Mouse (Mus musculus) liver, embryonic 11.5 days (tissue): ENCODE measurements around the gene Mosmo. TPM values are rescaled to one million over a fixed set of nuclear protein-coding genes. Genes with fewer than 3 reads are reported as not detected.

Experiments used
- ATAC-seq: fragments of 200-750 bp; cut with Nextera tagmentation; replicated peaks from 2 replicates; pipeline ENCODE4 v1.8.0; 2017; ENCODE audit warnings: moderate number of reproducible peaks, mild to moderate bottlenecking, moderate TSS enrichment, moderate library complexity; ENCODE audit not compliant: low FRiP score
- DNase-seq: peaks from one replicate; pipeline ENCODE4 v3.0.0-alpha.2; 2017; ENCODE audit warnings: low spot score
- H3K27ac ChIP-seq: fragments of 300-500 bp; sonication (generic); 2 replicates; pipeline ENCODE4 v1.5.1; 2014; ENCODE audit warnings: mild to moderate bottlenecking, low read depth, low read length, control low read depth
- H3K27me3 ChIP-seq: fragments of 300-500 bp; sonication (generic); replicated peaks from 2 replicates; pipeline ENCODE4 v1.6.1; 2014; ENCODE audit warnings: low read length, mixed read lengths; ENCODE audit not compliant: control insufficient read depth, insufficient read depth
- H3K36me3 ChIP-seq: fragments of 300-500 bp; sonication (generic); 2 replicates; pipeline ENCODE4 v1.6.1; 2014; ENCODE audit warnings: mild to moderate bottlenecking, low read length, moderate library complexity, mixed read lengths; ENCODE audit not compliant: control insufficient read depth, insufficient read depth
- H3K4me1 ChIP-seq: fragments of 300-500 bp; sonication (generic); replicated peaks from 2 replicates; pipeline ENCODE4 v1.6.1; 2014; ENCODE audit warnings: low read length, mixed read lengths; ENCODE audit not compliant: control insufficient read depth, insufficient read depth
- H3K4me2 ChIP-seq: fragments of 300-500 bp; sonication (generic); 2 replicates; pipeline ENCODE4 v1.6.1; 2014; ENCODE audit warnings: mild to moderate bottlenecking, control low read depth, moderate library complexity
- H3K4me3 ChIP-seq: fragments of 300-500 bp; sonication (generic); 2 replicates; pipeline ENCODE4 v1.5.1; 2014; ENCODE audit warnings: low read depth, low read length, control low read depth
- H3K9ac ChIP-seq: fragments of 300-500 bp; sonication (generic); 2 replicates; pipeline ENCODE4 v1.6.1; 2014; ENCODE audit warnings: low read depth, low read length, control low read depth
- H3K9me3 ChIP-seq: fragments of 300-500 bp; sonication (generic); 2 replicates; pipeline ENCODE4 v1.6.1; 2016; ENCODE audit warnings: low read length, inconsistent platforms, mixed read lengths; ENCODE audit not compliant: control insufficient read depth
- WGBS: fragments of 180-500 bp; shearing (Covaris S2); extraction: QIAGEN DNeasy Blood & Tissue Kit; methylation state at CpG from one replicate; pipeline ENCODE4 v1.1.7; 2014; 5-methylcytosine and 5-hydroxymethylcytosine counted together
- polyA plus RNA-seq: library from polyadenylated mRNA; unstranded; fragments of >200 nt; fragmentation: Nextera tagmentation; extraction: Ambion mirVana; gene quantifications from 2 replicates; pipeline ENCODE4 v1.2.1, GENCODE M21; 2014

The Mosmo gene
- polyA plus RNA-seq, 1 experiment from 2014 or later: 12.7 TPM

- Histone ChIP-seq H3K27ac (no peak overlapping the region), H3K36me3 (peaks cover 15% of the 10 kb centered on the region), H3K9me3 (no peaks in the 10 kb centered on the region), H3K4me3 (no peak overlapping the region), H3K27me3 (no peaks in the 10 kb centered on the region), H3K4me2 (no peak overlapping the region), H3K9ac (no peak overlapping the region), H3K4me1 (no peaks in the 10 kb centered on the region)
- no peak for DNase-seq
- 76% methylated on average over 4 of the region's 4 CpGs for WGBS
- no peak for ATAC-seq
Observed at GRCm38 (mm10) chr7:120662079-120662478, 15.3 kb upstream of the Mosmo start.

GRCm38 (mm10) chr7:120670153-120670875 is 7.1 kb upstream of the Mosmo start, which contains the start of gene Pdzd9:
TSS of gene Pdzd9 (minus strand) at chr7:120670343.
- Histone ChIP-seq H3K4me1 (no peaks in the 10 kb centered on the region), H3K27ac (no peak within 1 kb of the TSS), H3K27me3 (no peaks in the 10 kb centered on the region), H3K9ac (no peak within 1 kb of the TSS; the same call in 1 of the 2 replicates), H3K36me3 (no peaks in the 10 kb centered on the region), H3K4me2 (no peak within 1 kb of the TSS), H3K9me3 (no peaks in the 10 kb centered on the region), H3K4me3 (no peak within 1 kb of the TSS)
- ATAC-seq (peak; percentile 52; the same call in 1 of the 2 replicates), DNase-seq (peak; percentile 74)
- 22% methylated on average over 14 of the region's 14 CpGs for WGBS

- Histone ChIP-seq H3K4me2 (no peak overlapping the region), H3K4me3 (no peak overlapping the region), H3K9ac (no peak overlapping the region), H3K27ac (no peak overlapping the region), H3K36me3 (no peaks in the 10 kb centered on the region), H3K9me3 (no peaks in the 10 kb centered on the region), H3K4me1 (peaks cover under 1% of the 10 kb centered on the region; the same call in 1 of the 2 replicates), H3K27me3 (no peaks in the 10 kb centered on the region)
- no peak for DNase-seq
- 76% methylated on average over 2 of the region's 2 CpGs for WGBS
- no peak for ATAC-seq
Observed at GRCm38 (mm10) chr7:120671271-120671670, 6.1 kb upstream of the Mosmo start.

- peak overlapping the region; percentile 80 for H3K27ac ChIP-seq
- H3K36me3 ChIP-seq: no peaks in the 10 kb centered on the region
- peak; percentile 59 for DNase-seq
Observed at GRCm38 (mm10) chr7:120677764-120678531, 530 bp downstream of the Mosmo start.

GRCm38 (mm10) chr7:120679023-120679422 is 1.6 kb downstream of the Mosmo start:
- Histone ChIP-seq H3K4me3 (peak overlapping the region; percentile 91), H3K9me3 (no peaks in the 10 kb centered on the region), H3K27ac (no peak overlapping the region), H3K4me2 (peak overlapping the region; percentile 95), H3K4me1 (peaks cover 47% of the 10 kb centered on the region), H3K9ac (peak overlapping the region; percentile 48), H3K36me3 (no peaks in the 10 kb centered on the region), H3K27me3 (no peaks in the 10 kb centered on the region)
- WGBS: 39% methylated on average over 8 of the region's 8 CpGs
- ATAC-seq (no peak), DNase-seq (no peak)

More at GRCm38 (mm10) chr7:120677764-120678531, 530 bp downstream of the Mosmo start:
- Histone ChIP-seq H3K9me3 (no peaks in the 10 kb centered on the region), H3K4me3 (peak overlapping the region; percentile 91), H3K4me1 (peaks cover 47% of the 10 kb centered on the region), H3K4me2 (peak overlapping the region; percentile 95), H3K27me3 (no peaks in the 10 kb centered on the region), H3K9ac (peak overlapping the region; percentile 87)
- WGBS: 3% methylated on average over 42 of the region's 42 CpGs
- peak; percentile 63 for ATAC-seq

GRCm38 (mm10) chr7:120682002-120682401 is 4.6 kb downstream of the Mosmo start:
- 43% methylated on average over 4 of the region's 4 CpGs for WGBS
- no peak overlapping the region for H3K4me3 ChIP-seq
- no peak for DNase-seq
- no peaks in the 10 kb centered on the region for H3K27me3 ChIP-seq
- H3K9ac ChIP-seq: no peak overlapping the region
- no peak for ATAC-seq
- H3K36me3 ChIP-seq: no peaks in the 10 kb centered on the region
- H3K4me2 ChIP-seq: no peak overlapping the region
- H3K9me3 ChIP-seq: no peaks in the 10 kb centered on the region
- no peak overlapping the region for H3K27ac ChIP-seq
- peaks cover 42% of the 10 kb centered on the region for H3K4me1 ChIP-seq

GRCm38 (mm10) chr7:120684731-120685161 is 7.3 kb downstream of the Mosmo start:
- WGBS: 88% methylated on average over 2 of the region's 2 CpGs
- DNase-seq (no peak), ATAC-seq (no peak)
- H3K4me2 ChIP-seq: no peak overlapping the region
- no peak overlapping the region for H3K9ac ChIP-seq
- H3K4me1 ChIP-seq: peaks cover 25% of the 10 kb centered on the region
- H3K36me3 ChIP-seq: no peaks in the 10 kb centered on the region
- no peaks in the 10 kb centered on the region for H3K9me3 ChIP-seq
- H3K27me3 ChIP-seq: no peaks in the 10 kb centered on the region
- no peak overlapping the region for H3K4me3 ChIP-seq
- no peak overlapping the region for H3K27ac ChIP-seq

- ATAC-seq (no peak), DNase-seq (no peak)
- no peak overlapping the region for H3K27ac ChIP-seq
- no peaks in the 10 kb centered on the region for H3K36me3 ChIP-seq
- no peak overlapping the region for H3K4me2 ChIP-seq
- no peaks in the 10 kb centered on the region for H3K27me3 ChIP-seq
- 88% methylated on average over 6 of the region's 6 CpGs for WGBS
- H3K4me3 ChIP-seq: no peak overlapping the region
- H3K4me1 ChIP-seq: peaks cover 20% of the 10 kb centered on the region
- no peak overlapping the region for H3K9ac ChIP-seq
- no peaks in the 10 kb centered on the region for H3K9me3 ChIP-seq
Observed at GRCm38 (mm10) chr7:120685227-120685626, 7.8 kb downstream of the Mosmo start.
